Mouse (Mus musculus) liver, embryonic 11.5 days (tissue): ENCODE data around the gene Gfer. TPM values are rescaled to one million over a fixed set of nuclear protein-coding genes. Genes with fewer than 3 reads are reported as not detected.

Experiments
- ATAC-seq: fragments of 200-750 bp; cut with Nextera tagmentation; replicated peaks from 2 replicates; pipeline ENCODE4 v1.8.0; 2017; ENCODE audit warnings: moderate number of reproducible peaks, mild to moderate bottlenecking, moderate TSS enrichment, moderate library complexity; ENCODE audit not compliant: low FRiP score
- DNase-seq: peaks from one replicate; pipeline ENCODE4 v3.0.0-alpha.2; 2017; ENCODE audit warnings: low spot score
- H3K27ac ChIP-seq: fragments of 300-500 bp; sonication (generic); 2 replicates; pipeline ENCODE4 v1.5.1; 2014; ENCODE audit warnings: mild to moderate bottlenecking, low read depth, low read length, control low read depth
- H3K27me3 ChIP-seq: fragments of 300-500 bp; sonication (generic); replicated peaks from 2 replicates; pipeline ENCODE4 v1.6.1; 2014; ENCODE audit warnings: low read length, mixed read lengths; ENCODE audit not compliant: control insufficient read depth, insufficient read depth
- H3K36me3 ChIP-seq: fragments of 300-500 bp; sonication (generic); 2 replicates; pipeline ENCODE4 v1.6.1; 2014; ENCODE audit warnings: mild to moderate bottlenecking, low read length, moderate library complexity, mixed read lengths; ENCODE audit not compliant: control insufficient read depth, insufficient read depth
- H3K4me1 ChIP-seq: fragments of 300-500 bp; sonication (generic); replicated peaks from 2 replicates; pipeline ENCODE4 v1.6.1; 2014; ENCODE audit warnings: low read length, mixed read lengths; ENCODE audit not compliant: control insufficient read depth, insufficient read depth
- H3K4me2 ChIP-seq: fragments of 300-500 bp; sonication (generic); 2 replicates; pipeline ENCODE4 v1.6.1; 2014; ENCODE audit warnings: mild to moderate bottlenecking, control low read depth, moderate library complexity
- H3K4me3 ChIP-seq: fragments of 300-500 bp; sonication (generic); 2 replicates; pipeline ENCODE4 v1.5.1; 2014; ENCODE audit warnings: low read depth, low read length, control low read depth
- H3K9ac ChIP-seq: fragments of 300-500 bp; sonication (generic); 2 replicates; pipeline ENCODE4 v1.6.1; 2014; ENCODE audit warnings: low read depth, low read length, control low read depth
- H3K9me3 ChIP-seq: fragments of 300-500 bp; sonication (generic); 2 replicates; pipeline ENCODE4 v1.6.1; 2016; ENCODE audit warnings: low read length, inconsistent platforms, mixed read lengths; ENCODE audit not compliant: control insufficient read depth
- WGBS: fragments of 180-500 bp; shearing (Covaris S2); extraction: QIAGEN DNeasy Blood & Tissue Kit; methylation state at CpG from one replicate; pipeline ENCODE4 v1.1.7; 2014; 5-methylcytosine and 5-hydroxymethylcytosine counted together
- polyA plus RNA-seq: library from polyadenylated mRNA; unstranded; fragments of >200 nt; fragmentation: Nextera tagmentation; extraction: Ambion mirVana; gene quantifications from 2 replicates; pipeline ENCODE4 v1.2.1, GENCODE M21; 2014

The Gfer gene
- polyA plus RNA-seq, 1 experiment from 2014 or later, result 74.7 TPM

GRCm38 (mm10) chr17:24644875-24645721 is 50.9 kb downstream of the Gfer start:
- DNase-seq, result no peak
- peaks cover 35% of the 10 kb centered on the region for H3K4me1 ChIP-seq

GRCm38 (mm10) chr17:24644030-24644715 is 51.8 kb downstream of the Gfer start:
- Histone ChIP-seq H3K4me2 (peak overlapping the region; percentile 6), H3K4me1 (peaks cover 29% of the 10 kb centered on the region), H3K36me3 (peaks cover 2% of the 10 kb centered on the region; the same call in 1 of the 2 replicates), H3K27ac (peak overlapping the region; percentile 58; the same call in 1 of the 2 replicates), H3K9me3 (no peaks in the 10 kb centered on the region), H3K4me3 (no peak overlapping the region), H3K9ac (peak overlapping the region; percentile 40; the same call in 1 of the 2 replicates), H3K27me3 (peaks cover 5% of the 10 kb centered on the region; the same call in 1 of the 2 replicates)
- no peak for ATAC-seq
- 41% methylated on average over 7 of the region's 7 CpGs for WGBS
- no peak for DNase-seq

More at GRCm38 (mm10) chr17:24644875-24645721, 50.9 kb downstream of the Gfer start:
- H3K27me3 ChIP-seq, result peaks cover 14% of the 10 kb centered on the region
- WGBS, result 52% methylated on average over 8 of the region's 9 CpGs
- H3K36me3 ChIP-seq, result peaks cover 2% of the 10 kb centered on the region; the same call in 1 of the 2 replicates
- peak overlapping the region; percentile 16 for H3K4me2 ChIP-seq
- ATAC-seq, result peak; percentile 47; the same call in 1 of the 2 replicates
- peak overlapping the region; percentile 58 for H3K27ac ChIP-seq
- H3K4me3 ChIP-seq, result 0 out of 2 replicates have a peak overlapping the region, but pooled peaks have one; percentile 5
- H3K9me3 ChIP-seq, result no peaks in the 10 kb centered on the region
- H3K9ac ChIP-seq, result no peak overlapping the region; the same call in 1 of the 2 replicates

Other genes with a start within 250 kb of the Gfer start
- 20.0 and 23.5 TPM in 2 replicates for gene E4f1, start 225.8 kb downstream of the Gfer start, polyA plus RNA-seq
- gene Pgp, start 225.8 kb downstream of the Gfer start, polyA plus RNA-seq, result 119 and 123 TPM in 2 replicates
- 0.25 and 0.26 TPM in 2 replicates for gene Bricd5, start 222.3 kb downstream of the Gfer start, polyA plus RNA-seq
- 22.3 TPM in 2 replicates for gene Mlst8, start 217.1 kb downstream of the Gfer start, polyA plus RNA-seq
- 0.47 and 0.56 TPM in 2 replicates for gene Caskin1, start 207.6 kb downstream of the Gfer start, polyA plus RNA-seq
- gene Traf7, start 168.2 kb downstream of the Gfer start, polyA plus RNA-seq, result 81.0 and 90.7 TPM in 2 replicates
- 2.0 and 2.4 TPM in 2 replicates for gene Rab26, start 161.9 kb downstream of the Gfer start, polyA plus RNA-seq
- 8.7 and 12.2 TPM in 2 replicates for gene Pkd1, start 146.3 kb downstream of the Gfer start, polyA plus RNA-seq
- gene Tsc2, start 63.5 kb downstream of the Gfer start, polyA plus RNA-seq, result 53.5 and 55.2 TPM in 2 replicates
- gene Nthl1, start 63.5 kb downstream of the Gfer start, polyA plus RNA-seq, result 21.0 and 23.7 TPM in 2 replicates
- gene Slc9a3r2, start 45.8 kb downstream of the Gfer start, polyA plus RNA-seq, result 23.6 and 25.1 TPM in 2 replicates
- gene Npw, start 37.7 kb downstream of the Gfer start, polyA plus RNA-seq, result 0.31 and 0.47 TPM in 2 replicates
- 37.4 and 38.3 TPM in 2 replicates for gene Zfp598, start 26.5 kb downstream of the Gfer start, polyA plus RNA-seq
- gene Syngr3, start 6.2 kb downstream of the Gfer start, polyA plus RNA-seq, result 0.26 and 0.49 TPM in 2 replicates
- 0.56 and 0.58 TPM in 2 replicates for gene Noxo1, start 78 bp upstream of the Gfer start, polyA plus RNA-seq
- gene Tbl3, start 11.5 kb upstream of the Gfer start, polyA plus RNA-seq, result 102 and 109 TPM in 2 replicates
- gene Rnf151, start 21.9 kb upstream of the Gfer start, polyA plus RNA-seq, result 0.25 and 0.27 TPM in 2 replicates
- gene Rps2, start 22.0 kb upstream of the Gfer start, polyA plus RNA-seq, result 2,083 and 2,225 TPM in 2 replicates
- 301 and 321 TPM in 2 replicates for gene Ndufb10, start 28.3 kb upstream of the Gfer start, polyA plus RNA-seq
- gene Rpl3l, start 31.7 kb upstream of the Gfer start, polyA plus RNA-seq, result not detected in 2 replicates
- 30.7 and 31.0 TPM in 2 replicates for gene Msrb1, start 40.5 kb upstream of the Gfer start, polyA plus RNA-seq
- 0.41 and 0.45 TPM in 2 replicates for gene Hs3st6, start 56.8 kb upstream of the Gfer start, polyA plus RNA-seq
- gene Meiob, start 108.1 kb upstream of the Gfer start, polyA plus RNA-seq, result 1.9 and 3.0 TPM in 2 replicates
- gene Hagh, start 144.0 kb upstream of the Gfer start, polyA plus RNA-seq, result 53.8 and 56.3 TPM in 2 replicates
- gene Fahd1, start 154.2 kb upstream of the Gfer start, polyA plus RNA-seq, result 38.3 and 38.6 TPM in 2 replicates
- gene Igfals, start 169.8 kb upstream of the Gfer start, polyA plus RNA-seq, result 4.3 and 4.9 TPM in 2 replicates
- 123 and 135 TPM in 2 replicates for gene Nubp2, start 190.2 kb upstream of the Gfer start, polyA plus RNA-seq
- gene Spsb3, start 190.5 kb upstream of the Gfer start, polyA plus RNA-seq, result 35.0 and 40.9 TPM in 2 replicates
- gene Eme2, start 198.9 kb upstream of the Gfer start, polyA plus RNA-seq, result 21.9 and 23.4 TPM in 2 replicates
- 123 and 129 TPM in 2 replicates for gene Mrps34, start 199.0 kb upstream of the Gfer start, polyA plus RNA-seq
- 70.5 and 76.3 TPM in 2 replicates for gene Nme3, start 200.3 kb upstream of the Gfer start, polyA plus RNA-seq
- 19.8 and 28.0 TPM in 2 replicates for gene Mapk8ip3, start 240.8 kb upstream of the Gfer start, polyA plus RNA-seq